Mouse (Mus musculus) liver, postnatal 0 days (tissue): Measurements from ENCODE around the gene Atp6v0e.

Experiments used
- CTCF ChIP-seq: sonication (generic); IDR thresholded peaks from 2 replicates; pipeline ENCODE4 v1.5.1; 2016; ENCODE audit warnings: antibody characterized with exemption, low read depth
- EP300 ChIP-seq: IDR thresholded peaks from 2 replicates; pipeline ENCODE4 v1.6.1; 2016; ENCODE audit warnings: antibody characterized with exemption, low read depth, mild to moderate bottlenecking

- TF ChIP-seq CTCF (no peak), EP300 (no peak)
Observed at GRCm38 (mm10) chr17:26694171-26694570, 31.1 kb downstream of the Atp6v0e start.
